Comparison of ENCODE assay signal across 16 mouse cellular contexts in genomic region chr7:110808962-110809361, GRCm38 (mm10). TPM values are rescaled to one million over a fixed set of nuclear protein-coding genes. Genes with fewer than 3 reads are reported as not detected.
A peak's percentile ranks its signal among the peaks of the same experiment; 100 is the strongest.
DNase-seq lines count a peak whose midpoint lies in the region; ATAC-seq and TF ChIP-seq lines count a peak whose summit lies in the region.
"Had no signal": no experiment of that assay in that cellular context is flagged by ENCODE, and none has a peak within 500 bp of the region (broad histone marks: within the 10 kb centered on the region; RNA-seq: fewer than 3 reads in every experiment).

No protein-coding gene starts in this region.

- no peak overlapping the region for H3K27ac ChIP-seq in forebrain, postnatal 0 days (ENCODE audit: low read depth, low read length)
- H3K27ac ChIP-seq in forebrain, embryonic 15.5 days (replicated peaks) = no peak overlapping the region; the same call in 1 of the 2 replicates
- 0 out of 2 replicates have a peak overlapping the region, but pooled peaks have one; percentile 64 for H3K27ac ChIP-seq in hindbrain, postnatal 0 days
- no peak overlapping the region for H3K27ac ChIP-seq in hindbrain, embryonic 11.5 days (ENCODE audit: low read depth, low read length)
- no peak overlapping the region for H3K27ac ChIP-seq in lung, postnatal 0 days (ENCODE audit: low read length)
- peak overlapping the region; percentile 24; the same call in 1 of the 2 replicates for H3K27ac ChIP-seq in stomach, postnatal 0 days (replicated peaks)
- H3K27ac ChIP-seq in midbrain, embryonic 13.5 days = no peak overlapping the region
- H3K27ac ChIP-seq: forebrain, embryonic 10.5 days; limb, embryonic 15.5 days; midbrain, embryonic 12.5 days had no signal

- no peaks in the 10 kb centered on the region for H3K27me3 ChIP-seq in forebrain, postnatal 0 days (ENCODE audit: insufficient read depth, low read length)
- no peaks in the 10 kb centered on the region for H3K27me3 ChIP-seq in forebrain, embryonic 15.5 days
- H3K27me3 ChIP-seq in hindbrain, postnatal 0 days (ENCODE audit: insufficient read depth, low read length) = no peaks in the 10 kb centered on the region
- H3K27me3 ChIP-seq in hindbrain, embryonic 11.5 days (ENCODE audit: control insufficient read depth, insufficient read depth, low read length) = no peaks in the 10 kb centered on the region
- no peaks in the 10 kb centered on the region for H3K27me3 ChIP-seq in lung, postnatal 0 days (replicated peaks; ENCODE audit: insufficient read depth, low read length)
- no peaks in the 10 kb centered on the region for H3K27me3 ChIP-seq in stomach, postnatal 0 days (ENCODE audit: control insufficient read depth, insufficient read depth, low read length)
- H3K27me3 ChIP-seq in midbrain, embryonic 13.5 days = no peaks in the 10 kb centered on the region
- H3K27me3 ChIP-seq: limb, embryonic 15.5 days; midbrain, embryonic 12.5 days had no signal

- H3K9me3 ChIP-seq in forebrain, postnatal 0 days (ENCODE audit: low read length) = no peaks in the 10 kb centered on the region
- no peaks in the 10 kb centered on the region for H3K9me3 ChIP-seq in forebrain, embryonic 15.5 days
- H3K9me3 ChIP-seq in hindbrain, postnatal 0 days (ENCODE audit: low read length) = no peaks in the 10 kb centered on the region
- H3K9me3 ChIP-seq in hindbrain, embryonic 11.5 days (ENCODE audit: control insufficient read depth, low read length) = no peaks in the 10 kb centered on the region
- no peaks in the 10 kb centered on the region for H3K9me3 ChIP-seq in lung, postnatal 0 days (ENCODE audit: low read length)
- H3K9me3 ChIP-seq in stomach, postnatal 0 days (ENCODE audit: control insufficient read depth, low read length) = no peaks in the 10 kb centered on the region
- H3K9me3 ChIP-seq in midbrain, embryonic 13.5 days = no peaks in the 10 kb centered on the region
- H3K9me3 ChIP-seq: forebrain, embryonic 10.5 days; limb, embryonic 15.5 days; midbrain, embryonic 12.5 days had no signal

- no peak overlapping the region for H3K9ac ChIP-seq in forebrain, postnatal 0 days
- H3K9ac ChIP-seq in forebrain, embryonic 15.5 days (replicated peaks) = no peak overlapping the region
- H3K9ac ChIP-seq in hindbrain, postnatal 0 days (replicated peaks; ENCODE audit: low read length) = no peak overlapping the region
- H3K9ac ChIP-seq in hindbrain, embryonic 11.5 days (ENCODE audit: low read depth, low read length) = no peak overlapping the region
- no peak overlapping the region for H3K9ac ChIP-seq in lung, postnatal 0 days (replicated peaks; ENCODE audit: low read depth)
- no peak overlapping the region for H3K9ac ChIP-seq in stomach, postnatal 0 days (ENCODE audit: low read length)
- H3K9ac ChIP-seq in midbrain, embryonic 13.5 days (replicated peaks) = no peak overlapping the region
- H3K9ac ChIP-seq: limb, embryonic 15.5 days; midbrain, embryonic 12.5 days had no signal

- no peaks in the 10 kb centered on the region for H3K4me1 ChIP-seq in forebrain, postnatal 0 days (ENCODE audit: insufficient read depth)
- H3K4me1 ChIP-seq in forebrain, embryonic 15.5 days = peaks cover 4% of the 10 kb centered on the region; the same call in 1 of the 2 replicates
- peaks cover 6% of the 10 kb centered on the region; the same call in 1 of the 2 replicates for H3K4me1 ChIP-seq in hindbrain, postnatal 0 days (ENCODE audit: insufficient read depth, low read length)
- H3K4me1 ChIP-seq in hindbrain, embryonic 11.5 days (replicated peaks; ENCODE audit: control insufficient read depth, insufficient read depth, low read length) = no peaks in the 10 kb centered on the region
- peaks cover 4% of the 10 kb centered on the region; the same call in 1 of the 2 replicates for H3K4me1 ChIP-seq in lung, postnatal 0 days (ENCODE audit: insufficient read depth, low read depth, low read length)
- no peaks in the 10 kb centered on the region for H3K4me1 ChIP-seq in stomach, postnatal 0 days (replicated peaks; ENCODE audit: control insufficient read depth, insufficient read depth)
- 0 out of 2 replicates have a peak, but pooled peaks cover 3% of the 10 kb centered on the region for H3K4me1 ChIP-seq in midbrain, embryonic 13.5 days (replicated peaks)
- H3K4me1 ChIP-seq: midbrain, embryonic 12.5 days had no signal

- TF ChIP-seq CTCF in forebrain, postnatal 0 days (IDR thresholded peaks at IDR 0.05; ENCODE audit: low read depth) = no peak
- TF ChIP-seq CTCF in hindbrain, postnatal 0 days (IDR thresholded peaks at IDR 0.05; ENCODE audit: low read depth) = no peak
- TF ChIP-seq CTCF in lung, postnatal 0 days (IDR thresholded peaks at IDR 0.05) = no peak
- no peak for TF ChIP-seq CTCF in stomach, postnatal 0 days (IDR thresholded peaks at IDR 0.05; ENCODE audit: low read depth)

- no peak overlapping the region for H3K4me3 ChIP-seq in forebrain, postnatal 0 days (ENCODE audit: low read depth, low read length)
- H3K4me3 ChIP-seq in forebrain, embryonic 15.5 days = no peak overlapping the region
- no peak overlapping the region for H3K4me3 ChIP-seq in hindbrain, postnatal 0 days (ENCODE audit: low read length)
- no peak overlapping the region for H3K4me3 ChIP-seq in hindbrain, embryonic 11.5 days (ENCODE audit: low read depth, low read length)
- no peak overlapping the region for H3K4me3 ChIP-seq in lung, postnatal 0 days (ENCODE audit: low read depth, low read length)
- no peak overlapping the region for H3K4me3 ChIP-seq in stomach, postnatal 0 days (ENCODE audit: low read depth, low read length)
- no peak overlapping the region for H3K4me3 ChIP-seq in midbrain, embryonic 13.5 days (replicated peaks)
- H3K4me3 ChIP-seq: forebrain, embryonic 10.5 days; limb, embryonic 15.5 days; midbrain, embryonic 12.5 days had no signal

- peak; percentile 40 for ATAC-seq in forebrain, postnatal 0 days
- no peak for ATAC-seq in forebrain, embryonic 15.5 days (replicated peaks)
- ATAC-seq in hindbrain, postnatal 0 days = no peak
- ATAC-seq in hindbrain, embryonic 11.5 days (ENCODE audit: low FRiP score) = no peak
- ATAC-seq in lung, postnatal 0 days = no peak
- no peak for ATAC-seq in stomach, postnatal 0 days (ENCODE audit: low FRiP score, low TSS enrichment)
- no peak for ATAC-seq in midbrain, embryonic 13.5 days

- TF ChIP-seq EP300 in lung, postnatal 0 days (IDR thresholded peaks at IDR 0.05) = no peak
- TF ChIP-seq EP300 in stomach, postnatal 0 days (optimal IDR thresholded peaks at IDR 0.05) = no peak

- WGBS in forebrain, postnatal 0 days = 60% methylated on average over 3 of the region's 3 CpGs
- WGBS in forebrain, embryonic 15.5 days = 66% methylated on average over 3 of the region's 3 CpGs
- WGBS in hindbrain, postnatal 0 days = 41% methylated on average over 3 of the region's 3 CpGs
- 59% methylated on average over 3 of the region's 3 CpGs for WGBS in hindbrain, embryonic 11.5 days
- 53% methylated on average over 3 of the region's 3 CpGs for WGBS in lung, postnatal 0 days
- 59% methylated on average over 3 of the region's 3 CpGs for WGBS in stomach, postnatal 0 days
- WGBS in midbrain, embryonic 13.5 days = 66% methylated on average over 3 of the region's 3 CpGs

- DNase-seq in forebrain, postnatal 0 days = peak; percentile 32
- no peak for DNase-seq in hindbrain, postnatal 0 days (ENCODE audit: low spot score)
- DNase-seq in hindbrain, embryonic 11.5 days (ENCODE audit: low spot score) = no peak
- DNase-seq in lung, postnatal 0 days (ENCODE audit: low spot score) = peak; percentile 53
- DNase-seq in lung, adult 18-20 months = no peak
- no peak for DNase-seq in stomach, postnatal 0 days (ENCODE audit: low spot score)
- DNase-seq: adrenal gland, postnatal 25 days; gastrocnemius, postnatal 10 days; kidney, adult 2 months; layer of hippocampus, adult 9-11 months; thymus, adult 18-20 months had no signal

- no peak overlapping the region for H3K4me2 ChIP-seq in forebrain, postnatal 0 days (ENCODE audit: low read depth)
- H3K4me2 ChIP-seq in forebrain, embryonic 15.5 days (replicated peaks) = no peak overlapping the region
- no peak overlapping the region for H3K4me2 ChIP-seq in hindbrain, postnatal 0 days (ENCODE audit: low read depth, low read length)
- H3K4me2 ChIP-seq in hindbrain, embryonic 11.5 days (replicated peaks; ENCODE audit: low read depth, low read length) = no peak overlapping the region
- no peak overlapping the region for H3K4me2 ChIP-seq in lung, postnatal 0 days (replicated peaks; ENCODE audit: low read depth, low read length)
- no peak overlapping the region for H3K4me2 ChIP-seq in stomach, postnatal 0 days (replicated peaks; ENCODE audit: low read depth)
- no peak overlapping the region for H3K4me2 ChIP-seq in midbrain, embryonic 13.5 days (replicated peaks)
- H3K4me2 ChIP-seq: limb, embryonic 15.5 days; midbrain, embryonic 12.5 days had no signal

- H3K36me3 ChIP-seq in forebrain, postnatal 0 days (ENCODE audit: insufficient read depth) = peaks cover 25% of the 10 kb centered on the region; the same call in 1 of the 2 replicates
- no peaks in the 10 kb centered on the region for H3K36me3 ChIP-seq in forebrain, embryonic 15.5 days
- H3K36me3 ChIP-seq in hindbrain, postnatal 0 days (ENCODE audit: insufficient read depth, low read length) = 0 out of 2 replicates have a peak, but pooled peaks cover 7% of the 10 kb centered on the region
- H3K36me3 ChIP-seq in hindbrain, embryonic 11.5 days (ENCODE audit: control insufficient read depth, insufficient read depth, low read length) = 0 out of 2 replicates have a peak, but pooled peaks cover 2% of the 10 kb centered on the region
- 0 out of 2 replicates have a peak, but pooled peaks cover 5% of the 10 kb centered on the region for H3K36me3 ChIP-seq in lung, postnatal 0 days (ENCODE audit: insufficient read depth, low read length)
- H3K36me3 ChIP-seq in stomach, postnatal 0 days (ENCODE audit: control insufficient read depth, insufficient read depth, low read length) = no peaks in the 10 kb centered on the region
- no peaks in the 10 kb centered on the region; the same call in 1 of the 2 replicates for H3K36me3 ChIP-seq in midbrain, embryonic 13.5 days
- H3K36me3 ChIP-seq: midbrain, embryonic 12.5 days had no signal

RNA-seq across cellular contexts. Expression of gene Rnf141, which starts 35.3 kb away (rescaled TPM):
- 81.8 and 98.9 TPM in 2 replicates for total RNA-seq in forebrain, postnatal 0 days (2014; rRNA removed)
- polyA plus RNA-seq in forebrain, postnatal 0 days (2015; fragmentation: Nextera tagmentation; extraction: Ambion mirVana) = 38.6 and 44.9 TPM in 2 replicates
- polyA plus RNA-seq in forebrain, embryonic 15.5 days (2015; fragmentation: Nextera tagmentation; extraction: Ambion mirVana) = 36.1 and 41.1 TPM in 2 replicates
- 80.4 and 98.8 TPM in 2 replicates for total RNA-seq in hindbrain, postnatal 0 days (2014; rRNA removed)
- 35.3 and 36.7 TPM in 2 replicates for polyA plus RNA-seq in hindbrain, postnatal 0 days (2015; fragmentation: Nextera tagmentation; extraction: Ambion mirVana)
- polyA plus RNA-seq in hindbrain, embryonic 11.5 days (2014; fragmentation: Nextera tagmentation; extraction: Ambion mirVana) = 28.2 and 29.0 TPM in 2 replicates
- polyA plus RNA-seq in lung, postnatal 0 days (2015; fragmentation: Nextera tagmentation; extraction: Ambion mirVana) = 31.6 and 33.8 TPM in 2 replicates
- polyA plus RNA-seq in stomach, postnatal 0 days (2015; fragmentation: Nextera tagmentation; extraction: Ambion mirVana) = 24.0 and 25.1 TPM in 2 replicates
- 24.8 and 25.7 TPM in 2 replicates for polyA plus RNA-seq in midbrain, embryonic 13.5 days (2015; fragmentation: Nextera tagmentation; extraction: Ambion mirVana)

RNA-seq across cellular contexts. Expression of gene Ampd3, which starts 41.0 kb away (rescaled TPM):
- 9.9 and 11.0 TPM in 2 replicates for total RNA-seq in forebrain, postnatal 0 days (2014; rRNA removed)
- 4.8 and 8.6 TPM in 2 replicates for polyA plus RNA-seq in forebrain, postnatal 0 days (2015; fragmentation: Nextera tagmentation; extraction: Ambion mirVana)
- polyA plus RNA-seq in forebrain, embryonic 15.5 days (2015; fragmentation: Nextera tagmentation; extraction: Ambion mirVana) = 4.4 and 4.8 TPM in 2 replicates
- 15.1 and 24.8 TPM in 2 replicates for total RNA-seq in hindbrain, postnatal 0 days (2014; rRNA removed)
- 12.4 and 14.3 TPM in 2 replicates for polyA plus RNA-seq in hindbrain, postnatal 0 days (2015; fragmentation: Nextera tagmentation; extraction: Ambion mirVana)
- 1.3 and 1.4 TPM in 2 replicates for polyA plus RNA-seq in hindbrain, embryonic 11.5 days (2014; fragmentation: Nextera tagmentation; extraction: Ambion mirVana)
- 5.0 and 5.2 TPM in 2 replicates for polyA plus RNA-seq in lung, postnatal 0 days (2015; fragmentation: Nextera tagmentation; extraction: Ambion mirVana)
- polyA plus RNA-seq in stomach, postnatal 0 days (2015; fragmentation: Nextera tagmentation; extraction: Ambion mirVana) = 4.7 and 5.2 TPM in 2 replicates
- 2.9 and 3.7 TPM in 2 replicates for polyA plus RNA-seq in midbrain, embryonic 13.5 days (2015; fragmentation: Nextera tagmentation; extraction: Ambion mirVana)

RNA-seq across cellular contexts. Expression of gene Lyve1, which starts 54.1 kb away (rescaled TPM):
- total RNA-seq in forebrain, postnatal 0 days (2014; rRNA removed) = 8.4 and 12.3 TPM in 2 replicates
- polyA plus RNA-seq in forebrain, postnatal 0 days (2015; fragmentation: Nextera tagmentation; extraction: Ambion mirVana) = 5.8 and 6.6 TPM in 2 replicates
- 3.5 and 4.1 TPM in 2 replicates for polyA plus RNA-seq in forebrain, embryonic 15.5 days (2015; fragmentation: Nextera tagmentation; extraction: Ambion mirVana)
- total RNA-seq in hindbrain, postnatal 0 days (2014; rRNA removed) = 9.5 and 9.7 TPM in 2 replicates
- polyA plus RNA-seq in hindbrain, postnatal 0 days (2015; fragmentation: Nextera tagmentation; extraction: Ambion mirVana) = 5.2 and 6.3 TPM in 2 replicates
- 2.4 and 2.5 TPM in 2 replicates for polyA plus RNA-seq in hindbrain, embryonic 11.5 days (2014; fragmentation: Nextera tagmentation; extraction: Ambion mirVana)
- 226 and 360 TPM in 2 replicates for polyA plus RNA-seq in lung, postnatal 0 days (2015; fragmentation: Nextera tagmentation; extraction: Ambion mirVana)
- polyA plus RNA-seq in stomach, postnatal 0 days (2015; fragmentation: Nextera tagmentation; extraction: Ambion mirVana) = 9.2 and 11.5 TPM in 2 replicates
- polyA plus RNA-seq in midbrain, embryonic 13.5 days (2015; fragmentation: Nextera tagmentation; extraction: Ambion mirVana) = 4.2 and 5.3 TPM in 2 replicates

Comparison
In these comparisons a context has a peak if more than half of its experiments do, and no peak if none do; other contexts are left out.
1. DNase-seq: peak in forebrain, postnatal 0 days (single experiment) and lung, postnatal 0 days (single experiment); none in hindbrain, postnatal 0 days (single experiment), hindbrain, embryonic 11.5 days (single experiment), lung, adult 18-20 months (0 of 2) and stomach, postnatal 0 days (single experiment).
2. H3K27ac ChIP-seq: peak in hindbrain, postnatal 0 days (single experiment) and stomach, postnatal 0 days (single experiment); none in forebrain, postnatal 0 days (single experiment), forebrain, embryonic 15.5 days (single experiment), hindbrain, embryonic 11.5 days (single experiment), lung, postnatal 0 days (single experiment) and midbrain, embryonic 13.5 days (single experiment).
3. RNA of gene Lyve1, which starts 54.1 kb away (polyA plus RNA-seq): 226 to 360 TPM in lung, postnatal 0 days; 9.2 to 11.5 TPM in stomach, postnatal 0 days, 5.2 to 6.3 TPM in hindbrain, postnatal 0 days, 5.8 to 6.6 TPM in forebrain, postnatal 0 days, 4.2 to 5.3 TPM in midbrain, embryonic 13.5 days, 3.5 to 4.1 TPM in forebrain, embryonic 15.5 days and 2.4 to 2.5 TPM in hindbrain, embryonic 11.5 days; every median in the first group is over 10 times any median in the second.